Mouse (Mus musculus): ENCODE data around the gene 1110059E24Rik. TPM values are rescaled to one million over a fixed set of nuclear protein-coding genes. Genes with fewer than 3 reads are reported as not detected.

Gene 1110059E24Rik
- polyA plus RNA-seq, 1 experiment: 0.63 TPM

DNA sequence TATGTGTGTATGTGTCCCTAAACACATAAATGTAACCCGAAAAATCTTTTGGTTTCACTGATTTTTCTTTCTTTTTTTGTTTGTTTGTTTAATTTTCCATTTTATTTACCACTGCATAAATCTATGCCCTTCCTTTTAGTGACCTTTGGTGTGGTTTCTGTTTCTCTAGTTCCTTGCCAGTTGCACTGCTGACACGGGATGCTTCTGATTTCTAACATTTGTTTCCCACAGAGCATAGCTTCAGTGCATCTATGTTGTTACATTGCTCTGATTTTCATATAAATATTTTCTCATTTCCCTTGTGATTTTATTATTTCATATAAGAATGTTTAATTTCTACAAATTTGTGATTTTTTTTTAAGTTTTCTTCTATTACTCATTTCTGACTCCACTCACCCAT, 17.4 kb downstream of the 1110059E24Rik start:
- TF ChIP-seq GATA1 (IDR thresholded peaks at IDR 0.05; ENCODE audit: low read length): no peak

DNA sequence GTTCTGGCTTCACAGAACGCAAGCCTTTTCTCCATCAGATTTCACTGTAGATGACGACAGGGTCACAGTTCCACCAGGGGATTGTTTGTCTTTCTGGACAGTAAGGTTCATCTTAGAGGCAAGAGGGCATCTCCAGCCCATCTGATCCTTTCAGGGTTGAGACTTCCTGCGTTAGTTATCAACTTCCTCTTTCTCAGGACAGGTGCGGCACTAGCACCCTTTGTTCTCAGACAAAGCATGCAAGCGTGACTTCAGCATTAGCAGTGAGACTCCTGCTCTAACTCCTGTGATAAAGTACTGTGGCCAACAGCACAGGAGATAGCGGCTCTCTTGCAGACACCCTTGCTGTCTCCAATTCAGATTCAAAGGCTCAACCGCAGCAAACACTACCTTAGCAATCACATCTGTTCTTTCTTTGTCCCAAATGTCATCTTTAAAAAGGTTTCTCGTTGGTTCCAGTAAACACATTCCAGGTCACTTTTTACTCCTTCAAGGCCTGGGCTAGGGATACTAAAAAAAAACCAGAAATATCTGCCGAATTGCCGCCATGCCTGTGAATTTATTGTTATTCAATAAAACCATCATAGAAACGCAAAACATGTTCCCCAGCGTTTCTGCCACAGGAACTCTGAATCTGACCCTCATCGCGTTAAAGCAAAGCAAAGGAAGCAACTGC, 22.0 kb downstream of the 1110059E24Rik start:
- no peak for TF ChIP-seq GATA1 (IDR thresholded peaks at IDR 0.05; ENCODE audit: low read length)

DNA sequence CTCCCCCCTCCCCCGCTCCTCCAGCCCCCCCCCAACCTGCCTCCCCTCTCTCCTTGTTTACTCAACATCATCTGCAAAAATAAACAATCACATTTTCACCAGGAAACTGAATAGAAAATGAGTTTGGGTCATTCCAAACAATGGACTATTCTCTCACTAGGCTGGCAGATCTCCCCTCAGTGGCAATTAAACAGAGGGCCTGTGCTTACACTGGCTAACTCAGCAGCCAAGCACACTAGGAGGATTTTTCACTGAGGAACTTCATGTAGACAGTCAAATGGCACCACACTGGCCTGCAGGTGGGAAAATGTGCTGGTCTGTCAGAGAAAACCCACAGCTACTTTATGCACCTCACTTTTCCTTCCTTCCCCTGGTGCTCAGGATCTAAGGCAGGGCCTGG, 23.3 kb downstream of the 1110059E24Rik start:
- TF ChIP-seq GATA1 (IDR thresholded peaks at IDR 0.05; ENCODE audit: low read length): no peak

DNA sequence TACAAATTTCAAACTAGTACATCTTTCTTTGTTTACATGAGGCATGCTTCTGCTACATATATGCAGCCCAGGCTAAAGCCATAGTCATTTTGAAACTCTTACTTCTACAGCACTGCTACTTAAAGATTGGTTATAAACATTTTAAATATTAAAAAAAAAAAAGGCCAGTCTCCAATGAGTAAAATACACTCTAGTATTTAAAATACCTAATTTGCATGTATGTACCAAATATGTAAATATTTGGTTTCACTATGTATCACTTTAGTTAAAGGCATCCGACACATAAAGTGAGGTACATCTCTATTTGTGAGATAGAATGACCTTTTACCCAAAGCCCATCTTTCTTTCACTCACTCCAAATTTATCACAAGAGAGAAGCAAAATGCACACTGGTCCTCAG, 23.7 kb downstream of the 1110059E24Rik start:
- no peak for TF ChIP-seq GATA1 (IDR thresholded peaks at IDR 0.05; ENCODE audit: low read length)

DNA sequence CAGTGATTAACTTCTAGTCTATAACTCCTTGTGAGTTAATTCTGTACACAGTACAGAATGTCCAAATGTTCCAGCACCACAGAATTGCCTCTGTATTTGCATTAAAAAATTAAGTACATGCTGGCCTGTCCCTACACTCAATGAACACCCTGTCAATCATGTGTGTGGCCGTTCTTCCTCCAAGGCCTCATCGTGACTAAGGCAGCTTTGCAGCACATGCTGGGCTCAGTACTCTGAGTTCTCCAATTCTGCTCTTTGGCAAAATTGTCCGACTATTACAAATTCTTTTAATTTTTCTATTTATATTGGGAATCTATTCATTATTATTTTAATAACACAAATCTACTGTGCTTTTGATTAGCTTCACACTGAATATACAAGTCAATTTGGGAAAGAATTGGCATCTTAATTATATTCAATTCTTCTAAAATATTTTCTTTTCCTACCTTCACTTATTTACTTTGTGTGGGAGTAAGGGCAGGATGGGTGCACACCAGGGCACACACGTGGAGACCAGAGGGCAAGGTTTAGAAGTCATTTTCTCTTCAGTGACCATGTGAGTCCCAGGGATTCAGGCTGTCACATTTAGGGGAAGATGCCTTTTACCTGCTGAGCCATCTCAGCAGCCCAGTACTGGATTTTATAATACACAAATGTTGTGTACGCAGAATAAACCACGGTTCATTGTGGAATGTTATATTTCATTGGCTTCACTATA, 26.3 kb downstream of the 1110059E24Rik start:
- TF ChIP-seq GATA1 (IDR thresholded peaks at IDR 0.05; ENCODE audit: low read length): no peak

DNA sequence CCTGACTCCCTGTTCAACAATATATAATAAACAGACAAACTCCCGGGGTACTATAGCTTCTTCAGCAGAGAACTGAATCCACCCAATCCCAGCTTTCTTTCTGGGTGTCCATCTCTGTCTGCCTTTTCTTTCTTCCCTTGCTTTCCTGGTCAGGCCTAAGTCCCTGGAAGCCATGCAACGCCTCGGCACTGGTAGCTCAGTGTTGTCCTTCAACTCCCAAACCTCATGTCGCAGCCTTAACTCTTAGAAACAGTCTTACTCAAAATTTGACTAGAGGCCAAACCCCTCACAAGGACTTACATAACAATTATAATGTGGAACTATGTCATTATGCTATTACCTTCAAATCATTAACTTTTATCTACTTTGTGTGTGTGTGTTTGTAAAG, 28.6 kb downstream of the 1110059E24Rik start:
- TF ChIP-seq GATA1 (IDR thresholded peaks at IDR 0.05; ENCODE audit: low read length): no peak

DNA sequence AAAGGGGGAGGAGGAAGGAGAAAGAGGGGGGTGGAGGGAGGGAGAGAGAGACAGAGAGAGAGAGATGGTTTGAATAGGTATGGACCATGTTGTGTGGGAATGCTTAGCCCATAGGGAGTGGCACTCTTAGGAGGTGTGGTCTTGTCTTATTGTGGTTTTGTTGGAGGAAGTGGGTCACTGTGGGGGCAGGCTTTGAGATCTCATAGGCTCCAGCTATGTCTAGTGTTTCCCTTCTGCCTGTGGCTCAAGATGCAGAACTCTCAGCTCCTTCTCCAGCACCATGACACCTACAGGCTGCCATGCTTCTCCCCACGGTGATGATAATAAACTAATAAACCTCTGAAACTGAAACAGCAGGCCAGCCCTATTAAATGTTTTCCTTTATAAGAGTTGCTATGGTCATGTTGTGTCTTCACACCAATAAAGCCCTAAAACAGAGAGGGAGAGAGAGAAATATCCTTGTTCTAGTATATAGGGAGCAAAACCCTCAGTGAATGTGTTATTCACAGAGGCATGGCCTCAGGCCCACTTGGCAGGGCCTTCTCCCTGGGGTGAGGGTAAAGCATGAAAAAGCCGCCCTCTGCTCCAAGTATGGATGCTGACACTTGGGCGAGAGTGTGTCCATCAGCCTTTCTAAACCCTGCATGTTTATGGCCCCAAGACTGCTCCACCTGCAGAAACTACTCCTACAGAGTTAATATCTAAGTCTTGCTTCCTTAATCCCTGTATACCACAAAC, 29.2 kb downstream of the 1110059E24Rik start:
- TF ChIP-seq GATA1 (IDR thresholded peaks at IDR 0.05; ENCODE audit: low read length): no peak

DNA sequence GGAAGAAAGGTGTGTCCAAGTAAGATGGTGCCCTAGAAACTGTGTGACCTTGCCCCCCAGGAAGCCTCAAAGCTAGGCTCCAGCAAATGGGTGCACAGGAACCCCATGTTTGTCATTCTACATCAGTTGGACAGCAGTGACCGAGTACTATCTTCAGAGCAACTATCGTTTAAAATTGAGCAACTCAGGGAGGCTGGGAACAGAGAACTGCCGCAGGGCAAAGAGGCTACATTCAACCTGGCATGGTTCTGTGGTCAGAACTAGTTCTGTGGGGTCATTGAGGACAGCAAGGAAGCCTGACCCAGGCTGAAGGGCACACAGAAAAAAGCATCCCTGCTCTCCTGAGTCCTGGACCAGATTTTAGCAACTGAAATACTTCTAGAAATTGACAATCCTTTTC, 37.0 kb downstream of the 1110059E24Rik start:
- TF ChIP-seq GATA1 (IDR thresholded peaks at IDR 0.05; ENCODE audit: low read length): no peak

DNA sequence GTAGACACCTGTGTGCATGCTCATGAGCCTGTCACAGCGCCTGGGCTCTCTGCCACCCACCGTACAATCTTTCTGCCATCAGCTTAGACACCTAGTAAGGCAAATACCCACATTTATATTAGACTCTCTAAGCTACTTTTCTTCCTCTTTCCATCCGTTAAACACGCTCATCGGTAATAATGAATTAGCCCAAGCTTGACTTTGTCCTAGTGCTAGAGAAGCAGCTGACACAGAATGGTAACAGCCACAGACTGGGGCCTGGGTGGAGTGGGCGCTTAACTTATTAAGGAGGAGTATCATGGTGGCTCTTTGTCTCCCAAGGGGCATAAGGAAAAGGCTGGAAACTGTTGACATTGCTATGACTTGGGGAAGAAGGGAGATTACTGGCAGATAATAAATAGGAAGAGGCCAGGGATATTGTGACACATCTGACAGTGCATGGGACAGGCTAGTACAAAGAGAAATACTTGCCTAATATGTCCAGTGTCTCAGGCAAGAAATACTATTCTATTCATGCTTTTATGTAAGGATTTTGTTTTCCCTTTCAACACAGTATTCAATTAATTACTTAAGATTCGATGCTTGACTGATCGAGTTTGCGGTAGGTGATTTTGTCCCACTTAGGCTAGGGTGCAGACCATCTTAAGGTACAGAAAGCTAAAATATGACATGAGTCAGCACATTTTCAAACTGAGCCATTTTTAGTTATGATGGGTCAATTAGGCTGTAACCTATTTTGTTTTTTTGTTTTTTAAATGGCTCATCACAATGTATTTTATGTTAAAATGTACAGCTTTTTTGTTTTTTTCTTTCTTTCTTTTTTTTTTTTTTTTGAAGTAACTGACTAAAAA, 40.8 kb downstream of the 1110059E24Rik start:
- no peak for TF ChIP-seq GATA1 (IDR thresholded peaks at IDR 0.05; ENCODE audit: low read length)

DNA sequence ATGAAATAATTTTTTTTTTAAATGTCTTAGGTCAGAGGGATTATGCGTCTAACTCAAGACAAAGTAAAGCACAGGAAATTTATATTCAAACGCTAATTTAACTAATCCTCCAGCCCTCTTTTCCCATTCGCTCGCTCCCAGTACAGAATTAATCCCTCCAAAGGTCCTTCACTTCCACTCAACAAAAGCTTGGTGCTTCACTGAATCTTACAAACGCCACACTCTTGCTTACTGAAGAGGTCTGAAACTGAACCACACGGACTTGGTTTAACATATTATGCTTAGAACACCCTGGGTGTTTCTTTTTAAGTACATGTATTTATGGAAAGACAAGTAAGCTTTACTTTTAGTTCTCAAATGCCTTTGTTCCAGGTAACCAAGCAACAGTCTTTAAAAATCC, 41.5 kb downstream of the 1110059E24Rik start:
- TF ChIP-seq GATA1 (IDR thresholded peaks at IDR 0.05; ENCODE audit: low read length): no peak

DNA sequence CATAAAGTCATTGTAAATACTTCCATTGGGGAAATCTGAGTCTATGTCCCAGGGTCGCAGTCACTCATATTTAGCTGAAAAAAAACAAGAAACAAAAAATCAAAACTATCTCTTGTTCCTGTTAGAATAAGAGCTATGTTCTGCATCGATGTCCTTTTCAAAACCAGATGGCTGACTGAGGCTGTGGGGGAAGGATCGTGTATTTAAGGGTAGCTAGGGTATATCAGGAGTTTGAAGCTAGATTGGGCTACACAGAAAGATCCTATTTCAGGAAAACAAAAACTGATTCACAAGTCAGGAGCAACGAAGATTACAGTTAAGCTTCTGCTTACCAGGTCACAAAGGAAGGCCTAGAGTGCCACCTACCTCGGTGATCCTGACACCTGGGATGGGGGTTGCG, 42.5 kb downstream of the 1110059E24Rik start:
- TF ChIP-seq GATA1 (IDR thresholded peaks at IDR 0.05; ENCODE audit: low read length): no peak

DNA sequence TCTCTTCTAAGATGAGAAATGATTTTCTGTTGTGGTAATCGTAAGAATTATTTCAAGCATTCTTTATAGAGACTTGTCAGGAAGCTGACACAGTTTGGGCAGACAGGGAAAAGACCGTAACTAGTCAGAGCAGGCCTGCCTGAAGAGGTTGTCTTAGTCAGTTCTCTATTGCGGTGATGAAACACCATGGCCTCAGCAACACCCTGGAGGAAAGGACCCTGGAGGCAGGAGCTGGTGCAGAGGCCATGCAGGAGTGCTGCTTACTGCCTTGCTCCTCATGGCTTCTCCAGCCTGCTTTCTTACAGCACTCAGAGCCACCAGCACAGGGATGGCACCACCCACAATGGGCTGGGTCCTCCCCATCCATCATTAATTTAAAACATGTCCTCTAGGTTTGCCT, 47.5 kb downstream of the 1110059E24Rik start:
- TF ChIP-seq GATA1 (IDR thresholded peaks at IDR 0.05; ENCODE audit: low read length): no peak

DNA sequence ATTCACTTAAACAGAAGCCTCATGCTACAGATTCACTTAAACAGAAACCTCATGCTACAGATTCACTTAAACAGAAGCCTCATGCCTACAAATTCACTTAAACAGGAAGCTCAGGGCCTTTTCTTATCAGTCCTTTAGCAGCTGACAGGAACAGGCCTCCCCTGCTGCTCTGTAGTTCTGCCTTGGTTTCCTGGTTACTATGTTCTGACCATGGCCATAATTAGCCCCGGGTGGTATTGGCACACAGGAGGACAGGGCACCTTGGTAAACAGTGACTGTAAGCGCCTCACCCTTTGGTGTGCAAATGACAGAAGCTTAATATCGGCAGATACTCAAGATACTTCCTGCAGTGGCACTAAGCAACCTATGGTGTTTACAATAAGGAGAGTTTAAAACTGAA, 48.9 kb downstream of the 1110059E24Rik start:
- TF ChIP-seq GATA1 (IDR thresholded peaks at IDR 0.05; ENCODE audit: low read length): no peak

DNA sequence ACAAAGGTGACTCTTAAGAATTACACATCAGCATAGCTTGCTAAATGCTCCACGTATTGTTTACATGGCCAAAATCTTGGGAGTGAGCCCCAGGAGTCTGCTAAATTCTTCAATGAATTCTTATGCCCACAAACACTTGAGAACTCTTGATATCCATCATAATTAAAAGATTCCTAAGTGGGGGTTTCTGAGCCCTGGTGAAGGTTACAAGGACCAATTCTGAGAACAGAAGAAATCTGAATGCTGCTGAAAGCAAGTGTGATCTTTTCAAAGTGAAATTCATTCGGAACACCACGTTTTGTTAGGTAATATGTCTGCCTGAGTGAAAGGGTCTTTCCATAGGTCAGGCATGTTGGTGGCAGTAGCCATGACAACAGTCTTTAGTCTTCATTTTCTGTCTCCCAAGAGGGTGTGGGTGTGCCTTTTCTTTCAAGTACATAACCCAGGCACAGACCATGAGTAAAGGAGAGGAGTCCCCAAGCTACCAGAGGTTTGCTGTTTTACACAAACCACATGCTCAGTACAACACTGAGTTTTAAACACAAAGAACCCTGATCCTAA, 51.2 kb downstream of the 1110059E24Rik start:
- TF ChIP-seq GATA1 (IDR thresholded peaks at IDR 0.05; ENCODE audit: low read length): no peak

DNA sequence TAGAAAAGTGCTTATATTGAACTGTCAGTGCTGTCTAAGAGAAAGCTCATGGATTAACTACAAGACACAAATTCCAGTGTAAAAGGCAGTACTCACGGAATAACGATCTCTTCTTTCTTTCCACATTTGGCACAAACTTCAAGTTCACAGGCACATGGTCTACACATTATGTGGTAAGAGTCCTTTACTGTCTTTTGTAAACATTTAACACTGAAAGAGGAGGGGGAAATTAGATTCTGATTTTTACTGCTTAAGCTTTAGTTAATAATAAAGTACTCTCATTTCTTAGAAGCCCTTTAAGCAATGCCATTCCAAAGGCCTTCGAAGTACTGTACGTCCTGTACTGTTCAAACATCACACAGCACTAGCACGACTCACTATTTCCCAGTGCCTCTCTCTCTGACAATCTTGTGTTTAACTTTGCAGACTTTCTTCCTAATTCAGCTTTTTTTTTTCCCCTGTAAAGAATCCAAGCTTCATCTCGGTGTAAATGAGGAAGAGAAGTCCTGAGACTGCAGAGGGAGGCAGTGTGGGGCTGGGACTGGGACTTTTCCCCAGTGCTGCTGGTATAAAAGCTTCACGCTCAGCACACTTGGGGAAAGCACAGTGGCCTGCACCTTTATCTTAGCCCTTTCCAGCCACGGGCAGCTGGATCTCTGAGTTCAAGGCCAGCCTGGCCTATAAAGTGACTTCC, 54.0 kb downstream of the 1110059E24Rik start:
- TF ChIP-seq GATA1 (IDR thresholded peaks at IDR 0.05; ENCODE audit: low read length): no peak
